Mouse (Mus musculus) stomach, embryonic 16.5 days (tissue): ENCODE results near the gene Phkg2. TPM values are rescaled to one million over a fixed set of nuclear protein-coding genes. Genes with fewer than 3 reads are reported as not detected.

Experiments used
- ATAC-seq: fragments of 200-750 bp; cut with Nextera tagmentation; 2 replicates; pipeline ENCODE4 v1.8.0; 2017; ENCODE audit warnings: moderate number of reproducible peaks, moderate TSS enrichment; ENCODE audit not compliant: insufficient read depth, low FRiP score
- H3K27ac ChIP-seq: fragments of 300-500 bp; sonication (generic); 2 replicates; pipeline ENCODE4 v1.5.1; 2014; ENCODE audit warnings: low read length
- H3K27me3 ChIP-seq: fragments of 300-500 bp; sonication (generic); 2 replicates; pipeline ENCODE4 v1.6.1; 2014; ENCODE audit warnings: low read length, control low read depth, mixed read lengths; ENCODE audit not compliant: control insufficient read depth, insufficient read depth
- H3K36me3 ChIP-seq: fragments of 300-500 bp; sonication (generic); 2 replicates; pipeline ENCODE4 v1.6.1; 2014; ENCODE audit warnings: low read length; ENCODE audit not compliant: control insufficient read depth, insufficient read depth
- H3K4me1 ChIP-seq: fragments of 300-500 bp; sonication (generic); 2 replicates; pipeline ENCODE4 v1.6.1; 2014; ENCODE audit warnings: low read length, control low read depth, mixed read lengths; ENCODE audit not compliant: control insufficient read depth, insufficient read depth
- H3K4me2 ChIP-seq: fragments of 300-500 bp; sonication (generic); 2 replicates; pipeline ENCODE4 v1.6.1; 2014; ENCODE audit warnings: low read depth, low read length, mixed read lengths
- H3K4me3 ChIP-seq: fragments of 300-500 bp; sonication (generic); replicated peaks from 2 replicates; pipeline ENCODE4 v1.5.1; 2014; ENCODE audit warnings: mild to moderate bottlenecking, low read length
- H3K9ac ChIP-seq: fragments of 300-500 bp; sonication (generic); 2 replicates; pipeline ENCODE4 v1.6.1; 2014; ENCODE audit warnings: low read length
- H3K9me3 ChIP-seq: fragments of 300-500 bp; sonication (generic); replicated peaks from 2 replicates; pipeline ENCODE4 v1.6.1; 2016; ENCODE audit warnings: low read length, control low read depth; ENCODE audit not compliant: control insufficient read depth
- WGBS: fragments of 180-500 bp; shearing (Covaris S2); extraction: QIAGEN DNeasy Blood & Tissue Kit; methylation state at CpG from one replicate; pipeline ENCODE4 v1.1.7; 2014; 5-methylcytosine and 5-hydroxymethylcytosine counted together
- polyA plus RNA-seq: library from polyadenylated mRNA; unstranded; fragments of >200 nt; fragmentation: Nextera tagmentation; extraction: Ambion mirVana; gene quantifications from 2 replicates; pipeline ENCODE4 v1.2.1, GENCODE M21; 2015

Phkg2 gene
- polyA plus RNA-seq, 1 experiment from 2014 or later: 37.6 TPM

DNA sequence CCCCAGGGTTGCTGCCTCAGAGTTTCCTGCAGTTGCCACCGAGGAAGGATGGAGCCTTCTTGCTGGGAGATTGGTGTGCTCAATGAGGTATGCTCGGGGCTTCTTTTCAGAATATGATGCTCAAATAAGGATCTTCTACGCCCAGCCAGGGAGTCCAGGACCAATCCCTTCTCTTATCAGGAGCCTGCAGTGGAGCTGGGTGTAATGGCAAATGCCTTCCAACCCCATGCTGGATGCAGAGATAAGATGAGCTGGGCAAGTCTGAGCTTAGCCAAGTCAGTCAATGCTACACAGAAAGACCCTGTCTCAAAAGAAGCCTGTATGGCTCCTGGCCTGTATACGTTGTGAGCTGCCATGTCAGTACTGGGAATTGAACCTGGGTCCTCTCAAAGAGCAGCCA lies 53.3 kb downstream of the Phkg2 start:
- WGBS: 91% methylated on average over 4 of the region's 4 CpGs
- H3K9me3 ChIP-seq: no peaks in the 10 kb centered on the region
- no peak for ATAC-seq
- H3K9ac ChIP-seq: no peak overlapping the region
- H3K36me3 ChIP-seq: no peaks in the 10 kb centered on the region
- H3K4me3 ChIP-seq: no peak overlapping the region
- H3K27ac ChIP-seq: no peak overlapping the region
- H3K27me3 ChIP-seq: no peaks in the 10 kb centered on the region
- no peaks in the 10 kb centered on the region for H3K4me1 ChIP-seq
- no peak overlapping the region for H3K4me2 ChIP-seq

GRCm38 (mm10) chr7:127628646-127629045 lies 55.5 kb downstream of the Phkg2 start:
- 75% methylated on average over 5 of the region's 5 CpGs for WGBS

GRCm38 (mm10) chr7:127631416-127631815 lies 58.3 kb downstream of the Phkg2 start:
- H3K9ac ChIP-seq: no peak overlapping the region
- H3K36me3 ChIP-seq: no peaks in the 10 kb centered on the region
- H3K27me3 ChIP-seq: no peaks in the 10 kb centered on the region
- no peaks in the 10 kb centered on the region for H3K4me1 ChIP-seq
- no peak overlapping the region for H3K27ac ChIP-seq
- ATAC-seq: no peak
- WGBS: 73% methylated on average over 4 of the region's 4 CpGs
- H3K4me3 ChIP-seq: no peak overlapping the region
- no peak overlapping the region for H3K4me2 ChIP-seq
- H3K9me3 ChIP-seq: no peaks in the 10 kb centered on the region

More at GRCm38 (mm10) chr7:127628646-127629045, 55.5 kb downstream of the Phkg2 start:
- Histone ChIP-seq H3K9me3 (no peaks in the 10 kb centered on the region), H3K4me1 (no peaks in the 10 kb centered on the region), H3K27me3 (no peaks in the 10 kb centered on the region), H3K4me2 (no peak overlapping the region), H3K9ac (no peak overlapping the region), H3K36me3 (no peaks in the 10 kb centered on the region), H3K27ac (no peak overlapping the region), H3K4me3 (no peak overlapping the region)
- ATAC-seq: no peak

Other genes with a start within 250 kb of the Phkg2 start
- 12.0 and 13.9 TPM in 2 replicates for gene Zfp768, start 227.8 kb upstream of the Phkg2 start, polyA plus RNA-seq
- gene Zfp747, start 197.3 kb upstream of the Phkg2 start, polyA plus RNA-seq: 9.6 and 11.1 TPM in 2 replicates
- gene 9130019O22Rik, start 186.2 kb upstream of the Phkg2 start, polyA plus RNA-seq: 6.2 and 6.7 TPM in 2 replicates
- 6.1 and 9.3 TPM in 2 replicates for gene E430018J23Rik, start 179.7 kb upstream of the Phkg2 start, polyA plus RNA-seq
- gene Zfp764, start 166.5 kb upstream of the Phkg2 start, polyA plus RNA-seq: 7.1 and 7.6 TPM in 2 replicates
- 21.5 and 24.4 TPM in 2 replicates for gene Zfp688, start 151.3 kb upstream of the Phkg2 start, polyA plus RNA-seq
- 5.0 and 5.8 TPM in 2 replicates for gene Zfp689, start 124.2 kb upstream of the Phkg2 start, polyA plus RNA-seq
- gene Prr14, start 113.7 kb upstream of the Phkg2 start, polyA plus RNA-seq: 35.9 and 37.8 TPM in 2 replicates
- gene Fbrs, start 94.1 kb upstream of the Phkg2 start, polyA plus RNA-seq: 10.5 and 11.1 TPM in 2 replicates
- 20.3 and 32.4 TPM in 2 replicates for gene Srcap, start 61.4 kb upstream of the Phkg2 start, polyA plus RNA-seq
- 12.3 and 13.2 TPM in 2 replicates for gene Gm42715, start 53.8 kb upstream of the Phkg2 start, polyA plus RNA-seq
- 10.1 and 14.0 TPM in 2 replicates for gene Tmem265, start 11.9 kb upstream of the Phkg2 start, polyA plus RNA-seq
- 6.3 and 8.1 TPM in 2 replicates for gene Ccdc189, start 15.3 kb downstream of the Phkg2 start, polyA plus RNA-seq
- 41.6 and 41.7 TPM in 2 replicates for gene Rnf40, start 15.4 kb downstream of the Phkg2 start, polyA plus RNA-seq
- gene Zfp629, start 42.5 kb downstream of the Phkg2 start, polyA plus RNA-seq: 10.4 and 10.9 TPM in 2 replicates
- gene Bcl7c, start 135.6 kb downstream of the Phkg2 start, polyA plus RNA-seq: 26.2 and 33.1 TPM in 2 replicates
- gene Ctf1, start 139.4 kb downstream of the Phkg2 start, polyA plus RNA-seq: 8.1 and 10.3 TPM in 2 replicates
- gene Ctf2, start 158.8 kb downstream of the Phkg2 start, polyA plus RNA-seq: 0.21 and 0.22 TPM in 2 replicates
- 2.8 and 3.2 TPM in 2 replicates for gene Fbxl19, start 171.2 kb downstream of the Phkg2 start, polyA plus RNA-seq
- 26.7 and 29.0 TPM in 2 replicates for gene Orai3, start 196.5 kb downstream of the Phkg2 start, polyA plus RNA-seq
- gene Setd1a, start 203.3 kb downstream of the Phkg2 start, polyA plus RNA-seq: 10.5 and 16.4 TPM in 2 replicates
- not detected in 2 replicates for gene Gm49388, start 212.3 kb downstream of the Phkg2 start, polyA plus RNA-seq
- gene Hsd3b7, start 227.3 kb downstream of the Phkg2 start, polyA plus RNA-seq: 35.2 and 36.1 TPM in 2 replicates